Mouse (Mus musculus) left cerebral cortex, postnatal 14 days (tissue): ENCODE measurements at regions not wholly inside any gene's neighbourhood (a gene's known extent, or its start where the extent isn't known, plus 50 kb on each side); places are given as distances from the start of the nearest gene placed in this dataset.
"Not testable (repeated sequence)": the region's sequence is repeated elsewhere in the genome, so short reads cannot be mapped to it uniquely, and the experiment has no call there.

ENCODE experiments used
- DNase-seq, 2 experiments: peaks; one replicate each; pipeline ENCODE4 v3.0.0; 2021 to 2022; ENCODE audit warnings: low spot score in 2 of 2, mixed read lengths in 1 of 2
- intact Hi-C: fragments of 180-260 bp; cut with DNase I; formaldehyde crosslinking; loops from one replicate; pipeline ENCODE4 v1.15.1; 2025
- microRNA-seq, 2 experiments: library from miRNA; unstranded; fragments of <30 nt; microRNA quantifications; one replicate each; pipeline ENCODE4 v1.2.0; 2022

- intact Hi-C loops: no loop called here
- DNase-seq: no peak
Observed at GRCm38 (mm10) chr19:18050353-18050752, 212.9 kb upstream of the Pcsk5 start.

GRCm38 (mm10) chr19:18034225-18034624 lies 196.8 kb upstream of the Pcsk5 start:
- no peak for DNase-seq
- intact Hi-C loops: no loop called here

GRCm38 (mm10) chr19:18033599-18033998 lies 196.2 kb upstream of the Pcsk5 start:
- intact Hi-C loops: no loop called here
- DNase-seq: no peak

- DNase-seq: no peak
- intact Hi-C loops: no loop called here
Observed at GRCm38 (mm10) chr19:18025877-18026276, 188.4 kb upstream of the Pcsk5 start.

- intact Hi-C loops: no loop called here
- DNase-seq: no peak
Observed at GRCm38 (mm10) chr19:18020351-18020750, 182.9 kb upstream of the Pcsk5 start.

GRCm38 (mm10) chr19:18015371-18015770 lies 177.9 kb upstream of the Pcsk5 start:
- intact Hi-C loops: no loop called here
- DNase-seq: no peak

- intact Hi-C loops: no loop called here
- DNase-seq: no peak
Observed at GRCm38 (mm10) chr19:18012029-18012428, 174.6 kb upstream of the Pcsk5 start.

- intact Hi-C loops: no loop called here
- DNase-seq: no peak
Observed at GRCm38 (mm10) chr19:17997561-17997960, 160.1 kb upstream of the Pcsk5 start.

- peak; percentile 9 to 24 for DNase-seq
- intact Hi-C loops: no loop called here
Observed at GRCm38 (mm10) chr19:17983416-17983815, 146.0 kb upstream of the Pcsk5 start.

GRCm38 (mm10) chr19:17965566-17965965 lies 128.1 kb upstream of the Pcsk5 start:
- intact Hi-C loops: no loop called here

GRCm38 (mm10) chr19:17958440-17958839 lies 121.0 kb upstream of the Pcsk5 start:
- DNase-seq: no peak
- intact Hi-C loops: no loop called here

More at GRCm38 (mm10) chr19:17965566-17965965, 128.1 kb upstream of the Pcsk5 start:
- DNase-seq: no peak

- intact Hi-C loops: no loop called here
- DNase-seq: no peak
Observed at GRCm38 (mm10) chr19:17932665-17933064, 95.2 kb upstream of the Pcsk5 start.

- DNase-seq, intact Hi-C loops: not testable (repeated sequence)
Observed at GRCm38 (mm10) chr19:17927121-17927520, 89.7 kb upstream of the Pcsk5 start.

GRCm38 (mm10) chr19:17907579-17907978 lies 70.1 kb upstream of the Pcsk5 start:
- DNase-seq: no peak
- intact Hi-C loops: no loop called here

GRCm38 (mm10) chr19:17904120-17904519 lies 66.7 kb upstream of the Pcsk5 start:
- intact Hi-C loops: no loop called here
- no peak for DNase-seq

- no peak for DNase-seq
- intact Hi-C loops: no loop called here
Observed at GRCm38 (mm10) chr19:17892615-17893014, 55.2 kb upstream of the Pcsk5 start.

Small RNA genes lying in the stretch of these regions (microRNA-seq; reads per million reads assigned to microRNA genes)
- 0 reads per million in 2 experiments for gene Gm23061
